Mouse (Mus musculus) embryo, embryonic 9.5 days (tissue): ENCODE data around the gene Fndc7.
"Not testable (repeated sequence)": the region's sequence is repeated elsewhere in the genome, so short reads cannot be mapped to it uniquely, and the experiment has no call there.

Experiments used
- DNase-seq: peaks from one replicate; pipeline ENCODE4 v3.0.0-alpha.2; 2017; ENCODE audit errors: extremely low spot score

The Fndc7 gene

GRCm38 (mm10) chr3:108855864-108856263, 33.9 kb downstream of the Fndc7 start:
- DNase-seq: no peak

- DNase-seq: no peak
Observed at GRCm38 (mm10) chr3:108855371-108855770, 34.4 kb downstream of the Fndc7 start.

- DNase-seq: no peak
Observed at GRCm38 (mm10) chr3:108853266-108853665, 36.5 kb downstream of the Fndc7 start.

GRCm38 (mm10) chr3:108851996-108852697, 37.7 kb downstream of the Fndc7 start:
- no peak for DNase-seq

GRCm38 (mm10) chr3:108851554-108851953, 38.3 kb downstream of the Fndc7 start:
- no peak for DNase-seq

- DNase-seq: no peak
Observed at GRCm38 (mm10) chr3:108851075-108851474, 38.7 kb downstream of the Fndc7 start.

GRCm38 (mm10) chr3:108850506-108850905, 39.3 kb downstream of the Fndc7 start:
- no peak for DNase-seq

- no peak for DNase-seq
Observed at GRCm38 (mm10) chr3:108846616-108847015, 43.2 kb downstream of the Fndc7 start.

- no peak for DNase-seq
Observed at GRCm38 (mm10) chr3:108844521-108844920, 45.3 kb downstream of the Fndc7 start.

GRCm38 (mm10) chr3:108844026-108844425, 45.8 kb downstream of the Fndc7 start:
- no peak for DNase-seq

GRCm38 (mm10) chr3:108840716-108841054, 49.1 kb downstream of the Fndc7 start:
- DNase-seq: no peak

- DNase-seq: peak; percentile 97
Observed at GRCm38 (mm10) chr3:108840000-108840715, 49.6 kb downstream of the Fndc7 start, which contains the start of gene Stxbp3. Gene Stxbp3 (minus strand): TSS chr3:108840526.

GRCm38 (mm10) chr3:108839647-108839999, 50.2 kb downstream of the Fndc7 start:
- no peak for DNase-seq

GRCm38 (mm10) chr3:108838980-108839379, 50.8 kb downstream of the Fndc7 start:
- no peak for DNase-seq

GRCm38 (mm10) chr3:108836931-108837330, 52.9 kb downstream of the Fndc7 start:
- DNase-seq: no peak

GRCm38 (mm10) chr3:108833717-108834116, 56.1 kb downstream of the Fndc7 start:
- DNase-seq: not testable (repeated sequence)

- DNase-seq: no peak
Observed at GRCm38 (mm10) chr3:108831750-108832149, 58.1 kb downstream of the Fndc7 start.

GRCm38 (mm10) chr3:108830493-108830892, 59.3 kb downstream of the Fndc7 start:
- no peak for DNase-seq

- DNase-seq: no peak
Observed at GRCm38 (mm10) chr3:108815631-108816030, 74.2 kb downstream of the Fndc7 start.

- DNase-seq: no peak
Observed at GRCm38 (mm10) chr3:108810747-108811263, 79.0 kb downstream of the Fndc7 start.

GRCm38 (mm10) chr3:108805622-108806021, 84.2 kb downstream of the Fndc7 start:
- no peak for DNase-seq
